Mouse (Mus musculus) heart, adult 9 months (tissue): ENCODE results near the gene Sirpb1b.
"Not testable (repeated sequence)": the region's sequence is repeated elsewhere in the genome, so short reads cannot be mapped to it uniquely, and the experiment has no call there.

Source experiments
- DNase-seq, 2 experiments: peaks; one replicate each; pipeline ENCODE4 v3.0.0; 2022; ENCODE audit warnings: low spot score in 2 of 2

Sirpb1b gene

DNA sequence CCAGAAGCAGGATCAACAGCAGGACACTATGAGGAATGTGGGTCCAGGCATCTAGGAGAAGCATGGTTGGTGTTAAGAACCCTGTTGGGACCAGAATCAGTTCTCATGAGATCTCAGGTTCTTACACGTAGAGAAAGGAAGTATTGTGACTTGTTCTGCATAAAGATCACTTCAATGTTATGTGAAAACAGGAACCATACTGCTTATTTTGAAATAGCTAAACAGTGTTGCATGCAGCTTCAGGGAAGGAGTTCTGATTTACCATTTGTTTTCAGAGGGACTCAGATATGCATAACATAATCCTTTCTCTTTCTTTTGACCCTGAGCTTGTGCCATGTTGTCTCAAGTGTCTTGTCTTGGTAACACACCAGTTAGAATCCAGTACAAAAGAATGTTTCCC lies at the start of gene Sirpb1b:
Gene Sirpb1b, minus strand, starts transcription at position 179 of the 400 bp plus-strand sequence.
- DNase-seq, result not testable (repeated sequence)

- DNase-seq, result not testable (repeated sequence)
These were observed 15.7 kb upstream of the Sirpb1b start for GRCm38 (mm10) chr3:15590377-15591117.

DNA sequence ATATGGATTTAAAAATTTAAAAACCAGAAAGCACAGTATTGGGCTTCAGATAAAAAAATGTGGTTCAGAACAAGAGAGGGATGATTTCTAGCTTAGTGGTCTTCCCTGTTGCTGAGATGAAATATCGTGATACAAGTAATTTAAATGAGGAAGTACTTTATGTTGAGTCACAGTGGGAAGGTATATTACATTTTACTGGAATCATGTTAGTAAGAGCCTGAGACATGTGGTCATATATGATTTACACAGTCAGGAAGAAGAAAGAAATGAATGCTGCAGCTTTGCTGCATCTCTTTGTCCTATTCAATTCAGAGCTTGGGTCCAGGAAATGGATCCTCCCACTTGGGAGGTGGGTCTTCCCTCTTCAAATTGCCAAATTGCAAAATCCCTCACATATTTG lies 11.8 kb upstream of the Sirpb1b start:
- DNase-seq, result not testable (repeated sequence)

GRCm38 (mm10) chr3:15583452-15583851 lies 8.6 kb upstream of the Sirpb1b start:
- DNase-seq, result no peak

DNA sequence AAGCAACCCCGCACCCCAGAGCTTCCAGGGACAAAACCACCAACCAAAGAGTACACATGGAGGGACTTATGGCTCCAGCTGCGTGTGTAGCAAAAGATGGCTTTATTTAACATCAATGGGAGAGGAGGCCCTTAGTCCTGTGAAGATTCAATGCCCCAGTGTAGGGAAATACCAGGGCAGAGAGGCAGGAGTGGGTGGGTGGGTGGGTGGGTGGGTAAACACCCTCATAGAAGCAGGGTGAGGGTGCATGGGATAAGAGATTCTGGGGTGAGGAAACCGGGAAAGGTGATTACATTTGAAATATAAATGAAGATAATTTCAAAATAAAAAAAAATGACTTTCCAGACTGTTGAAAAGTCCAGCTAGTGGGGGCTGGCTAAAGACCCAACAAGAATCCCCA lies 8.1 kb upstream of the Sirpb1b start:
- not testable (repeated sequence) for DNase-seq

GRCm38 (mm10) chr3:15576466-15576865 lies 1.6 kb upstream of the Sirpb1b start:
- not testable (repeated sequence) for DNase-seq

DNA sequence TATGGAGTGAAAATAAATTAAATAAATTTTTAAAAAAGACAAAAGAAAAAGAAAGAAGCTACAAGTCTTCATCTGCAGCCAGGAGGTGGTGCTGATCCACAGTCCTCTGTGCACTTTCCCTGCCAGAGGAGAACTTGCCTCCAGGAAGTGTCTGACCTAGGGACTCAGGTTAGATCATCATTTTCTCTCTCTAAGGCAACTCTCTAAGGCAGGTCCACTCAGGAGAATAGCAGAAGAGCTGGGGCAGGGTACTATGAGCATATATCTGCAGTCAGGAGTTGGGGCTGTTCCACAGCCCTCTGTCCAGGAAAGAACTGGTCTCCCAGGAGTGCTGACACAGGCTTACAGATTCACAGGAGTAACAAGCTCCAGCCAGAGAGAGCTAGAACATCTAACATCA lies 46.3 kb downstream of the Sirpb1b start:
- DNase-seq, result no peak

DNA sequence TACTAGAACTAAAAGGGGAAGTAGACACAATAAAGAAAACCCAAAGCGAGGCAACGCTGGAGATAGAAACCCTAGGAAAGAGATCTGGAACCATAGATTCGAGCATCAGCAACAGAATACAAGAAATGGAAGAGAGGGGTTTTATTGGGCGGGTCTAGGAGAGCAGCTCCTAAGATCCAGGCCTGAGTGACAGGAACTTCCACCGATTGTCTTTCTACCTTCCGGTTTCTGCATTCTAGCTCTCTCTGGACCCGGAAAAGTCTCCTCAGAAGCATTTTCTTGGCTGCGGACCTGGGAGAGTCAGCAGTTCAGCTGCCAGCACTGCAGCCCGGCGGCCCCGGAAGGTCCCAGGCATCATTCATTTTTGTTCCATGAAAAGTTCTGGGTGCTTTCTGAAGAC lies 61.3 kb downstream of the Sirpb1b start:
- DNase-seq, result not testable (repeated sequence)

DNA sequence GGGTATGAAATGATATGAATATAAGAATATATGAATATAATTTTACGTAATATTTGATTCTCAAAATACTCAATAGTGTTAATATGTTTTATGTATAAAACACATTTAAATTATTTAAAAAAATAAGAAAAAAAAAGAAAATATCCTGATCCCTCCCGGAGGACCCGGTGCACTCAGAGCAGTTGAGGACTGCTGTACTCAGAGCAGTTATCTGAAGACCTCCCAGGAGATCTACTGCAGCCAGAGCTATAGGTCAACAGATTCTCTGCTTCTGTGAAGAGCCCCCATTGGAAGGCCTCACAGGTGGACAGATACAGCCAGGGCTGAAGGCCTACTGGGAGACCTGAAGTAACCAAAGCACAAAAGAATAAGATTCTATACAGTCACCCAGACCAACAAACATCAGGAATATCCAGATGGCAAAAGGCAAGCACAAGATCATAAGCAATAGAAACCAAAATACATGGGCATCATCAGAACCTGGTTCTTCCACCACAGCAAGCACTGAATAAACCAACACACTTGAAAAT lies 67.0 kb downstream of the Sirpb1b start:
- DNase-seq, result not testable (repeated sequence)

DNA sequence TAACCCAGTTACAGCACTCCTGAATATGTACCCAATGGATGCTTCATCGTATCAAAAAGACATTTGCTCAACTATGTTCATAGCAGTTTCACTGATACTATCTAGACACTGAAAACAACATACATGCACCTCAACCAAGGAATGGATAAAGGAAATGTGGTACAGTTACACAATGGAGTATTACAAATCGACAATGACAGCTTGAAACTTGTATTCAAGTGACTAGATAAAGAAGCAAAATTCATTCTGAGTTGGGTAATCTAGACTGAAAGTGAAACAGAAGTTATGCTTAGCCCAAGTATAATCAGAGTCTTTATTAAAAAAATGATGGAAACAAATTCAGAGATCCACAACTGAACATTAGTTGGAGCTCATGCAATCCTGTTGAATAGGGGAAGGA lies 100.0 kb downstream of the Sirpb1b start:
- DNase-seq, result not testable (repeated sequence)

DNA sequence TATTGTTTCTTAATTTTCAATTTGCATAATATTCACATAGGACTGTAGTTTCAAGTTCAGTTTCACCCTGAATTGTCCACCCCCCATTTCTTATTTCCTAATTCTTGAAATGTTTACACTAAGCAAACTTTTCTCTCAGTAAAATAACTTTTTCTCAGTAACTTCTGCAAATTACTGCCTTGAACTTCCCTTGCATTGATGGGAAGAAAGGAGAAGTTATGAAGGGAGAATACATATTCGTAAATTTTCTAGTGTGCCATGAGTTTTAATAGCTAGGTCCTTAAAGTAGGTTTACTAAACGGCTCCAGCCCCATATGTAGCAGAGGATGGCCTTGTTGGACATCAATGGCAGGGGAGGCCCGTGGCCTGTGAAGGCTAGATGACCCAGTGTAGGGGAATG lies 104.7 kb downstream of the Sirpb1b start:
- DNase-seq, result not testable (repeated sequence)
